Mouse (Mus musculus) E14TG2a.4 (cell line): ENCODE measurements around the gene Rpl5.
"Not testable (repeated sequence)": the region's sequence is repeated elsewhere in the genome, so short reads cannot be mapped to it uniquely, and the experiment has no call there.

Experiments used
- H3K27me3 ChIP-seq: 2 replicates; pipeline ENCODE4 v1.6.1; 2014; ENCODE audit warnings: low read length, control low read depth; ENCODE audit not compliant: insufficient read depth
- H3K36me3 ChIP-seq: 2 replicates; pipeline ENCODE4 v1.6.1; 2014; ENCODE audit warnings: low read length, control low read depth; ENCODE audit not compliant: insufficient read depth
- H3K4me1 ChIP-seq: replicated peaks from 2 replicates; pipeline ENCODE4 v1.6.1; 2014; ENCODE audit warnings: low read depth, low read length, control low read depth
- H3K4me3 ChIP-seq: replicated peaks from 2 replicates; pipeline ENCODE4 v1.5.1; 2014; ENCODE audit warnings: mild to moderate bottlenecking, low read length
- H3K9me3 ChIP-seq: 2 replicates; pipeline ENCODE4 v1.6.1; 2014; ENCODE audit warnings: low read length, control low read depth
- CTCF ChIP-seq: conservative IDR thresholded peaks from 2 replicates; pipeline ENCODE4 v1.5.1; 2014; ENCODE audit warnings: low read length
- NANOG ChIP-seq: IDR thresholded peaks from 2 replicates; pipeline ENCODE4 v1.6.1; 2014; ENCODE audit warnings: borderline replicate concordance, low read length, mixed read lengths
- POU5F1 ChIP-seq: IDR thresholded peaks from 2 replicates; pipeline ENCODE4 v1.6.1; 2014; ENCODE audit warnings: low read length, borderline replicate concordance

Gene Rpl5

GRCm38 (mm10) chr5:107880710-107881109, 19.6 kb upstream of the Rpl5 start:
- no peaks in the 10 kb centered on the region for H3K9me3 ChIP-seq

GRCm38 (mm10) chr5:107889994-107890888, 10.1 kb upstream of the Rpl5 start:
- H3K4me3 ChIP-seq: no peak overlapping the region
- peaks cover 4% of the 10 kb centered on the region; the same call in 1 of the 2 replicates for H3K27me3 ChIP-seq
- no peaks in the 10 kb centered on the region for H3K9me3 ChIP-seq
- no peak for TF ChIP-seq NANOG
- no peak for TF ChIP-seq POU5F1
- TF ChIP-seq CTCF: no peak
- no peaks in the 10 kb centered on the region; the same call in 1 of the 2 replicates for H3K4me1 ChIP-seq
- no peaks in the 10 kb centered on the region for H3K36me3 ChIP-seq

More at GRCm38 (mm10) chr5:107880710-107881109, 19.6 kb upstream of the Rpl5 start:
- Histone ChIP-seq H3K4me1 (peaks cover 8% of the 10 kb centered on the region), H3K27me3 (no peaks in the 10 kb centered on the region), H3K36me3 (no peaks in the 10 kb centered on the region), H3K4me3 (no peak overlapping the region)
- TF ChIP-seq POU5F1 (no peak), CTCF (no peak), NANOG (no peak)

GRCm38 (mm10) chr5:107891515-107891914, 8.8 kb upstream of the Rpl5 start:
- peak; percentile 42 for TF ChIP-seq CTCF
- H3K4me1 ChIP-seq, H3K36me3 ChIP-seq, H3K9me3 ChIP-seq, H3K27me3 ChIP-seq, H3K4me3 ChIP-seq: not testable (repeated sequence)

GRCm38 (mm10) chr5:107894676-107895075, 5.6 kb upstream of the Rpl5 start:
- no peak for TF ChIP-seq NANOG
- no peak for TF ChIP-seq POU5F1
- TF ChIP-seq CTCF: no peak
- Histone ChIP-seq H3K4me1 (peaks cover 9% of the 10 kb centered on the region), H3K27me3 (peaks cover 10% of the 10 kb centered on the region), H3K4me3 (no peak overlapping the region), H3K9me3 (no peaks in the 10 kb centered on the region), H3K36me3 (no peaks in the 10 kb centered on the region)

GRCm38 (mm10) chr5:107896265-107896664, 4.0 kb upstream of the Rpl5 start:
- H3K9me3 ChIP-seq: no peaks in the 10 kb centered on the region
- H3K4me1 ChIP-seq: peaks cover 11% of the 10 kb centered on the region
- H3K4me3 ChIP-seq: no peak overlapping the region
- no peak for TF ChIP-seq CTCF
- no peak for TF ChIP-seq POU5F1
- TF ChIP-seq NANOG: no peak
- H3K36me3 ChIP-seq: peaks cover 2% of the 10 kb centered on the region
- peaks cover 6% of the 10 kb centered on the region; the same call in 1 of the 2 replicates for H3K27me3 ChIP-seq

- Histone ChIP-seq H3K9me3 (no peaks in the 10 kb centered on the region), H3K27me3 (peaks cover 6% of the 10 kb centered on the region; the same call in 1 of the 2 replicates), H3K36me3 (peaks cover 50% of the 10 kb centered on the region), H3K4me1 (peaks cover 47% of the 10 kb centered on the region), H3K4me3 (peak overlapping the region; percentile 98)
- no peak for TF ChIP-seq POU5F1
- no peak for TF ChIP-seq CTCF
- TF ChIP-seq NANOG: no peak
These were observed 813 bp downstream of the Rpl5 start for GRCm38 (mm10) chr5:107901014-107901615.

- H3K9me3 ChIP-seq: no peaks in the 10 kb centered on the region
- H3K27me3 ChIP-seq: no peaks in the 10 kb centered on the region
- peak overlapping the region; percentile 98; the same call in 1 of the 2 replicates for H3K4me3 ChIP-seq
- peaks cover 47% of the 10 kb centered on the region for H3K4me1 ChIP-seq
- TF ChIP-seq CTCF: no peak
- no peak for TF ChIP-seq NANOG
- TF ChIP-seq POU5F1: no peak
- H3K36me3 ChIP-seq: peaks cover 82% of the 10 kb centered on the region
These were observed 4.0 kb downstream of the Rpl5 start for GRCm38 (mm10) chr5:107904325-107904724.

GRCm38 (mm10) chr5:107908514-107909110, 8.3 kb downstream of the Rpl5 start:
- H3K9me3 ChIP-seq: no peaks in the 10 kb centered on the region
- H3K36me3 ChIP-seq: peaks cover 67% of the 10 kb centered on the region
- TF ChIP-seq NANOG: no peak
- no peak for TF ChIP-seq POU5F1
- no peak for TF ChIP-seq CTCF
- no peaks in the 10 kb centered on the region for H3K27me3 ChIP-seq
- no peak overlapping the region for H3K4me3 ChIP-seq
- H3K4me1 ChIP-seq: peaks cover 26% of the 10 kb centered on the region

- Histone ChIP-seq H3K36me3 (peaks cover 57% of the 10 kb centered on the region), H3K27me3 (no peaks in the 10 kb centered on the region), H3K4me3 (no peak overlapping the region), H3K9me3 (no peaks in the 10 kb centered on the region), H3K4me1 (peaks cover 17% of the 10 kb centered on the region)
- TF ChIP-seq POU5F1 (no peak), CTCF (no peak), NANOG (no peak)
These were observed 9.4 kb downstream of the Rpl5 start for GRCm38 (mm10) chr5:107909668-107910067.
